ENCODE assay signal across 8 mouse cellular contexts in genomic region chr12:103532649-103533395, GRCm38 (mm10). TPM values are rescaled to one million over a fixed set of nuclear protein-coding genes. Genes with fewer than 3 reads are reported as not detected.
DNase-seq lines count a peak whose midpoint lies in the region; ATAC-seq lines count a peak whose summit lies in the region.

No protein-coding gene starts in this region.

- DNase-seq in cerebellum, adult 9-11 months: no peak
- peak; percentile 32 for DNase-seq in R1 (ENCODE audit: low read depth, low spot score)
- peak; percentile 32 for DNase-seq in embryonic facial prominence, embryonic 11.5 days (ENCODE audit: low spot score)
- DNase-seq in kidney, postnatal 14 days: peak; percentile 24
- DNase-seq in midbrain, embryonic 10.5 days (ENCODE audit: low spot score): no peak
- DNase-seq in thymus, postnatal 14 days: peak; percentile 23

- under 1% methylated on average over 43 of the region's 44 CpGs for WGBS in embryonic facial prominence, embryonic 11.5 days
- WGBS in heart, embryonic 12.5 days: 1% methylated on average over 44 of the region's 44 CpGs
- WGBS in midbrain, embryonic 10.5 days: 1% methylated on average over 44 of the region's 44 CpGs

- ATAC-seq in cerebellum, adult (ENCODE audit: insufficient number of reproducible peaks, low FRiP score, low TSS enrichment): peak; percentile 49
- peak; percentile 76 for ATAC-seq in embryonic facial prominence, embryonic 11.5 days (replicated peaks; ENCODE audit: insufficient number of reproducible peaks, low FRiP score, low TSS enrichment, low read depth)
- ATAC-seq in heart, embryonic 12.5 days (ENCODE audit: insufficient number of reproducible peaks, low FRiP score): peak; percentile 50

- H3K27me3 ChIP-seq in embryonic facial prominence, embryonic 11.5 days (ENCODE audit: control insufficient read depth, insufficient read depth, low read length): no peaks in the 10 kb centered on the region
- H3K27me3 ChIP-seq in heart, embryonic 12.5 days (replicated peaks): peaks cover 11% of the 10 kb centered on the region
- H3K27me3 ChIP-seq in midbrain, embryonic 10.5 days (ENCODE audit: low read depth, poor library complexity, severe bottlenecking): peaks cover 26% of the 10 kb centered on the region

- H3K4me1 ChIP-seq in embryonic facial prominence, embryonic 11.5 days (ENCODE audit: control insufficient read depth, insufficient read depth, low read length): no peaks in the 10 kb centered on the region
- peaks cover 8% of the 10 kb centered on the region; the same call in 1 of the 2 replicates for H3K4me1 ChIP-seq in heart, embryonic 12.5 days (replicated peaks)
- H3K4me1 ChIP-seq in midbrain, embryonic 10.5 days: peaks cover 12% of the 10 kb centered on the region

- H3K4me3 ChIP-seq in embryonic facial prominence, embryonic 11.5 days (ENCODE audit: low read depth, low read length): peak overlapping the region; percentile 64
- H3K4me3 ChIP-seq in heart, embryonic 12.5 days: peak overlapping the region; percentile 66
- H3K4me3 ChIP-seq in midbrain, embryonic 10.5 days: peak overlapping the region; percentile 76

- H3K36me3 ChIP-seq in embryonic facial prominence, embryonic 11.5 days (replicated peaks; ENCODE audit: control insufficient read depth, insufficient read depth, low read depth, low read length): no peaks in the 10 kb centered on the region
- H3K36me3 ChIP-seq in heart, embryonic 12.5 days: no peaks in the 10 kb centered on the region
- H3K36me3 ChIP-seq in midbrain, embryonic 10.5 days: no peaks in the 10 kb centered on the region

- H3K27ac ChIP-seq in embryonic facial prominence, embryonic 11.5 days (replicated peaks; ENCODE audit: low read depth, low read length): no peak overlapping the region
- no peak overlapping the region for H3K27ac ChIP-seq in heart, embryonic 12.5 days (ENCODE audit: poor library complexity, severe bottlenecking)
- H3K27ac ChIP-seq in midbrain, embryonic 10.5 days (replicated peaks): peak overlapping the region; percentile 85

- H3K4me2 ChIP-seq in embryonic facial prominence, embryonic 11.5 days (ENCODE audit: low read depth, low read length): peak overlapping the region; percentile 97
- peak overlapping the region; percentile 97 for H3K4me2 ChIP-seq in heart, embryonic 12.5 days

- H3K9ac ChIP-seq in embryonic facial prominence, embryonic 11.5 days (replicated peaks; ENCODE audit: low read length): peak overlapping the region; percentile 75
- H3K9ac ChIP-seq in heart, embryonic 12.5 days: peak overlapping the region; percentile 73

- no peaks in the 10 kb centered on the region for H3K9me3 ChIP-seq in embryonic facial prominence, embryonic 11.5 days (replicated peaks; ENCODE audit: control insufficient read depth, low read length)
- no peaks in the 10 kb centered on the region for H3K9me3 ChIP-seq in heart, embryonic 12.5 days (replicated peaks)
- no peaks in the 10 kb centered on the region for H3K9me3 ChIP-seq in midbrain, embryonic 10.5 days (replicated peaks)

RNA-seq across cellular contexts. Expression of gene Ppp4r4, which starts 0.7 kb away (rescaled TPM):
- polyA plus RNA-seq in embryonic facial prominence, embryonic 11.5 days (2014; fragmentation: Nextera tagmentation; extraction: Ambion mirVana): 2.2 and 2.6 TPM in 2 replicates
- 0.41 and 0.48 TPM in 2 replicates for polyA plus RNA-seq in heart, embryonic 12.5 days (2016; fragmentation: Nextera tagmentation; extraction: Ambion mirVana)
- polyA plus RNA-seq in midbrain, embryonic 10.5 days (2016; fragmentation: Nextera tagmentation; extraction: Ambion mirVana): 2.6 and 3.4 TPM in 2 replicates

Comparison
In these comparisons a context has a peak if more than half of its experiments do, and no peak if none do; other contexts are left out.
1. DNase-seq: peak in R1 (single experiment), embryonic facial prominence, embryonic 11.5 days (single experiment), kidney, postnatal 14 days (single experiment) and thymus, postnatal 14 days (single experiment); none in cerebellum, adult 9-11 months (single experiment) and midbrain, embryonic 10.5 days (single experiment).
2. Peak in every context shown above with its lines, with median percentiles within 50 percentile points of each other: ATAC-seq and H3K4me3 ChIP-seq.